Mouse (Mus musculus): ENCODE data around the gene Gm19402.

DNA sequence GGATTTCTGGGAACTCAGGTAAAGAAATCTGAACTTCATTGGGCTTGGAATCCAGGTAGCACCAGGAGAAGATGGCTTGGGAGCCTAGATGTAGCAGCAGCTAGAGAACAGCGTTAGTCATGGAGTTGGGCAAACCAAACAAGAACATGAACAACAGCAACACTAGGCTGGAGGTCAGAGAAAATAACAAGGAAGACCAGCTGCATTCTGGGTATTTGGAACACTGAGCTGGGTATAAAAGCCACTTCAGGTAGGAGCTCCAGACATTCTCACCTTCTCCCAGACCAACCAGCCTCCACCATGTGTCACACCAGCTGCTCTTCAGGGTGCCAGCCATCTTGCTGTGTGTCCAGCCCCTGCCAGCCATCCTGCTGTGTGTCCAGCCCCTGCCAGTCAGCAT lies 15.8 kb upstream of the Gm19402 start, which contains the start of gene Gm10272:
- no peak for TF ChIP-seq CTCF (IDR thresholded peaks at IDR 0.05; ENCODE audit: borderline replicate concordance, control insufficient read depth, extremely low read depth, insufficient read depth, low read length, poor library complexity)
- TF ChIP-seq POLR2A (IDR thresholded peaks at IDR 0.05; ENCODE audit: control insufficient read depth, extremely low read depth, insufficient read depth, low read length, poor library complexity), result no peak
